Mouse (Mus musculus) kidney, embryonic 14.5 days (tissue): ENCODE measurements at regions not wholly inside any gene's neighbourhood (a gene's known extent, or its start where the extent isn't known, plus 50 kb on each side); places are given as distances from the start of the nearest gene placed in this dataset.

Source experiments
- ATAC-seq: fragments of 200-750 bp; cut with Nextera tagmentation; 2 replicates; pipeline ENCODE4 v1.8.0; 2017; ENCODE audit warnings: moderate number of reproducible peaks, mild to moderate bottlenecking, moderate TSS enrichment, moderate library complexity; ENCODE audit not compliant: low FRiP score, low TSS enrichment
- H3K27ac ChIP-seq: fragments of 300-500 bp; sonication (generic); 2 replicates; pipeline ENCODE4 v1.5.1; 2014; ENCODE audit warnings: low read depth, mild to moderate bottlenecking, low read length, moderate library complexity, mixed read lengths
- H3K27me3 ChIP-seq: fragments of 300-500 bp; sonication (generic); 2 replicates; pipeline ENCODE4 v1.6.1; 2014; ENCODE audit warnings: mild to moderate bottlenecking, low read length; ENCODE audit not compliant: control insufficient read depth, insufficient read depth
- H3K36me3 ChIP-seq: fragments of 300-500 bp; sonication (generic); 2 replicates; pipeline ENCODE4 v1.6.1; 2014; ENCODE audit warnings: low read length, mixed read lengths; ENCODE audit not compliant: control insufficient read depth, insufficient read depth
- H3K4me1 ChIP-seq: fragments of 300-500 bp; sonication (generic); 2 replicates; pipeline ENCODE4 v1.6.1; 2014; ENCODE audit warnings: low read length, mixed read lengths; ENCODE audit not compliant: control insufficient read depth, insufficient read depth
- H3K4me2 ChIP-seq: fragments of 300-500 bp; sonication (generic); replicated peaks from 2 replicates; pipeline ENCODE4 v1.6.1; 2014; ENCODE audit warnings: low read depth, mild to moderate bottlenecking, low read length
- H3K4me3 ChIP-seq: fragments of 300-500 bp; sonication (generic); 2 replicates; pipeline ENCODE4 v1.5.1; 2014; ENCODE audit warnings: mild to moderate bottlenecking, low read length
- H3K9ac ChIP-seq: fragments of 300-500 bp; sonication (generic); 2 replicates; pipeline ENCODE4 v1.6.1; 2014; ENCODE audit warnings: low read depth, mild to moderate bottlenecking, low read length, moderate library complexity
- H3K9me3 ChIP-seq: fragments of 300-500 bp; sonication (generic); 2 replicates; pipeline ENCODE4 v1.6.1; 2016; ENCODE audit warnings: low read length; ENCODE audit not compliant: control insufficient read depth
- WGBS: fragments of 180-500 bp; shearing (Covaris S2); extraction: QIAGEN DNeasy Blood & Tissue Kit; methylation state at CpG from one replicate; pipeline ENCODE4 v1.1.7; 2014; 5-methylcytosine and 5-hydroxymethylcytosine counted together

GRCm38 (mm10) chr10:50073185-50073980, 284.8 kb upstream of the Grik2 start:
- no peak overlapping the region for H3K27ac ChIP-seq
- no peak overlapping the region for H3K9ac ChIP-seq
- H3K4me2 ChIP-seq = no peak overlapping the region
- WGBS = 89% methylated on average over 3 of the region's 3 CpGs
- H3K9me3 ChIP-seq = no peaks in the 10 kb centered on the region
- no peaks in the 10 kb centered on the region for H3K4me1 ChIP-seq
- no peak overlapping the region for H3K4me3 ChIP-seq
- peak; percentile 78 for ATAC-seq
- H3K36me3 ChIP-seq = no peaks in the 10 kb centered on the region
- no peaks in the 10 kb centered on the region for H3K27me3 ChIP-seq

GRCm38 (mm10) chr10:50071857-50072256, 283.3 kb upstream of the Grik2 start:
- no peaks in the 10 kb centered on the region for H3K4me1 ChIP-seq
- no peak overlapping the region for H3K9ac ChIP-seq
- WGBS = 94% methylated on average over 1 of the region's 1 CpGs
- no peak overlapping the region for H3K4me2 ChIP-seq
- no peak for ATAC-seq
- H3K27me3 ChIP-seq = no peaks in the 10 kb centered on the region
- H3K27ac ChIP-seq = no peak overlapping the region
- H3K9me3 ChIP-seq = no peaks in the 10 kb centered on the region
- no peaks in the 10 kb centered on the region for H3K36me3 ChIP-seq
- no peak overlapping the region for H3K4me3 ChIP-seq

GRCm38 (mm10) chr10:50063392-50063791, 274.8 kb upstream of the Grik2 start:
- Histone ChIP-seq H3K4me2 (no peak overlapping the region), H3K27me3 (no peaks in the 10 kb centered on the region), H3K4me1 (no peaks in the 10 kb centered on the region), H3K9me3 (no peaks in the 10 kb centered on the region), H3K4me3 (no peak overlapping the region), H3K27ac (no peak overlapping the region), H3K9ac (no peak overlapping the region), H3K36me3 (no peaks in the 10 kb centered on the region)
- WGBS = 69% methylated on average over 1 of the region's 1 CpGs
- ATAC-seq = no peak

- ATAC-seq = no peak
- Histone ChIP-seq H3K4me3 (no peak overlapping the region), H3K4me2 (no peak overlapping the region), H3K4me1 (no peaks in the 10 kb centered on the region), H3K9ac (no peak overlapping the region), H3K27me3 (no peaks in the 10 kb centered on the region), H3K9me3 (no peaks in the 10 kb centered on the region), H3K36me3 (no peaks in the 10 kb centered on the region), H3K27ac (no peak overlapping the region)
Observed at GRCm38 (mm10) chr10:50062716-50063115, 274.1 kb upstream of the Grik2 start.
